Mouse (Mus musculus) liver, adult 2 months (tissue): Measurements from ENCODE around the gene Kif15.

ENCODE experiments used
- CTCF ChIP-seq: fragments of 200-500 bp; IDR thresholded peaks from 2 replicates; pipeline ENCODE4 v1.5.1; 2011; ENCODE audit warnings: low read depth, low read length, control low read depth
- POLR2A ChIP-seq: fragments of 200-500 bp; IDR thresholded peaks from 2 replicates; pipeline ENCODE4 v1.6.1; 2011; ENCODE audit warnings: low read length, control low read depth; ENCODE audit not compliant: insufficient read depth; ENCODE audit errors: extremely low read depth

- TF ChIP-seq POLR2A (no peak), CTCF (no peak)
Observed at GRCm38 (mm10) chr9:123047665-123048064, 96.8 kb downstream of the Kif15 start.
